Mouse (Mus musculus) frontal cortex, postnatal 36 days (tissue): ENCODE data around the gene Cdc42bpa.

ENCODE experiments used
- DNase-seq, 2 experiments: peaks; one replicate each; pipeline ENCODE4 v3.0.0; 2022; ENCODE audit warnings: low spot score in 2 of 2

Cdc42bpa gene

GRCm38 (mm10) chr1:180031705-180032548 is 71.7 kb downstream of the Cdc42bpa start:
- no peak for DNase-seq

GRCm38 (mm10) chr1:180037461-180037860 is 77.2 kb downstream of the Cdc42bpa start:
- DNase-seq: peak; percentile 44 to 66

DNA sequence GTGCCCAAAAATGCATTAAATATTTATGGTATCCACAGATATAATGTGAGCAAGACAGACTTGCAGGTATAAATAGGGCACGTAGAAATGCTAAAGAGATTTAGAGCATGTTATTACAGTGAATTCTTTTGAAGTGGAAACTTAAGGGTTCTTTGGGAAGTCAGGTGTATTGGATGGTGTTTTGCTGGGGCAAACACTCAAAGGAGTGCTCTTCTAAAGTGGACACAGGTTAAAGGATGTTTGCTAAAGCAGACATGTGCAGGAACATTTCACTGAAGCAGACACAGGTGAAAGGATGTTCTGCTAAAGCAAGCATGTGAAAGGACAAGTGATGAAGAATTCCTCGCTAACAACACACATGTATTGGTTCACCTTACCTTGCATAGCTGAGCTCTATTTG is 83.9 kb downstream of the Cdc42bpa start:
- no peak for DNase-seq

- no peak for DNase-seq
These were observed 84.9 kb downstream of the Cdc42bpa start for GRCm38 (mm10) chr1:180045172-180045571.

GRCm38 (mm10) chr1:180089176-180089575 is 128.9 kb downstream of the Cdc42bpa start:
- DNase-seq: no peak

GRCm38 (mm10) chr1:180098426-180098825 is 138.2 kb downstream of the Cdc42bpa start:
- no peak for DNase-seq

DNA sequence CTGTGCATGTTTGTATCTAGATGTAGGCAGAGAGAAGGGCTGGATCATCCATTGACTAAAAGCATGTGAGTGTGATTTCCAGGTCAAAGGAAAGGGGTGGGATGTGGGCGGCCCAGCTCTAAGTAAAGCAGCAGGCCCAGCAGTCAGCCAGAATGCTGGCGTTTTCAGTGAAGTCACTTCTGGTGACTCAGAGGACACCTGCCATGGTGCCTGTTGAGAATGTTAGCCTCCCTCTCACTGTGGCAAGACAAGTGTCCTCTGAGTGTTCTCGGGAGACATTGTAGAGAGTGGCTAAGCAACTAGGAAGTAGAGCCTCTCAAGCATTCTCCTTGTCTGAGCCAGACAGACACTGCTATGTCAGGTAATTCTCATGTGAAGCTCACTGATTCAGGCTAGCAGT is 144.3 kb downstream of the Cdc42bpa start:
- DNase-seq: peak in 1 of 2 experiments; percentile 49

- DNase-seq: no peak
These were observed 148.8 kb downstream of the Cdc42bpa start for GRCm38 (mm10) chr1:180109050-180109449.

DNA sequence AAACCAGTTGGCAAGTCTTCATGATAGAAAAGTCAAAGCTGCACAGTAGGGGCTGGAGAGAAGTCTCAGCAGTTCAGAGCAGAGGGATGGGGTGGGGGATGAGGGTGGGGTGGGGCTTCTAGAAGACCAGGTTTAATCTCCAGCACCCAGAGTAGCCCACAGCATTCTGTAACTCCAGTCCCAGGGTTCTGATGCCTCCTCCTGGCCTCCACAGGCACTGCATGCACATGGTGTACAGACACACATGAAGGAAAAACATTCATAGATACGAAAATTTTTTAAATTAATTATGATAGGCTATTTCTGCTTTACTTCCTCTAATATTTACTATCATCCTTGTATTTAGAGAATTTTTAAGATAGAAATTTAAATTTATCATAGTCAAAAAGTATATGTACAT is 156.3 kb downstream of the Cdc42bpa start:
- DNase-seq: no peak

DNA sequence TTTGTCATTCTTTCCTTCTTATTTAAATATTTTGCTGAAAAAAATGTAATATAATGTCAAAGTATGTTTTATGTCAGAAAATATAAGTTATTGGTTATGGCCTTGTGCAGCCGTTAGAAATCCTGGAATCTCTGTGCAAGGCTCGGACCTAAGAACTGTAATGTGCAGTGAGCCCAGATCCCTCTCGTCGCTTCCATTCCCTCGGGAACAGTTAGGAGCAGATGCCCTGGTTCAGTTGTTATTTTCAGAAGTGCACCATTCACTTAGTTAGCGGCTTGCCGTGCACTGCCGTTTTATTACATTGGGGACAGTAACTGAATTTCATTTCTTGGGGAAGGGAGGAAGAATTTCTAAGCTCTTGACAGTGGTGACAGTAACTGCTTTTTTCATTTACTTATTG is 158.0 kb downstream of the Cdc42bpa start:
- no peak for DNase-seq

- DNase-seq: no peak
These were observed 168.0 kb downstream of the Cdc42bpa start for GRCm38 (mm10) chr1:180128077-180128792.

- no peak for DNase-seq
These were observed 171.1 kb downstream of the Cdc42bpa start for GRCm38 (mm10) chr1:180131402-180131801.

DNA sequence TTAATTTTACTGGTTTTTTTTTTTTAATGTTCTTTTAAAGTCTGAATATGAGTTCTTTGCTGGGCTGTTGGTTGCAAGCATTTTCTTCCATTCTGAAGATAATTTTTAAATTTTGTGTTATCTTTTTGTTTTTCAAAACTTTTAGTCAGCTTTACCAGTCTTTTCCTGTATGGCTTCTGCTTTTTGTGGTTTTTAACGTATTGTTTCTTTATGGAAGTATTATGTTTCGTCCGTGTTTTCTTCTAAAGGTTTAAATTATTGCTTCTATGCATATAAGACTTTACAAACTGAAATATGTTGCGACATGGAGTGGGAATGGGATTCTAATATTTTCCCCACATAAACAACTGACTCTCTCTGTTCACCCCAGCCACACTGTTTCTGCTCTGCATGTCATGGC is 171.9 kb downstream of the Cdc42bpa start:
- no peak for DNase-seq

GRCm38 (mm10) chr1:180139158-180139557 is 178.9 kb downstream of the Cdc42bpa start:
- DNase-seq: no peak

GRCm38 (mm10) chr1:180140970-180141369 is 180.7 kb downstream of the Cdc42bpa start:
- no peak for DNase-seq

GRCm38 (mm10) chr1:180148036-180148435 is 187.8 kb downstream of the Cdc42bpa start:
- DNase-seq: no peak

GRCm38 (mm10) chr1:180148563-180148962 is 188.3 kb downstream of the Cdc42bpa start:
- no peak for DNase-seq

DNA sequence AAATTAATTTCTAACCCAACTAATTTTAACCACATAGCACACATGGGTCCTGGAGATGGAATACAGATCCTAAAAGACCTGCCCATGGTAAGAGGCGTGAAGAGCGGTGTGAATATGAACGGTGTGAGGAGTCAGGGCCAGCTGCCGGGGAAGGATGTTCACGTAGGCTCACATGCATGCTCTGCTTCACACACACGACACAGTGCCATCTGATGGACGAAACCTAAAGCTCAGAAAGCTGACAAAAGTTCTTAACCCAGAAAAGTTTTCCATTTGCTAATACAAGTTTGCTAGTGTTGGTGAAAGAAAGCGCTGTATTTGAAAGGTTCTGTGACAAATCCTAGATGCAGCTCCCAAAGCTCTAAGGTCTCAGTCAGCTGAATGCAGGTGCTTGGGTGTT is 190.9 kb downstream of the Cdc42bpa start:
- DNase-seq: no peak

DNA sequence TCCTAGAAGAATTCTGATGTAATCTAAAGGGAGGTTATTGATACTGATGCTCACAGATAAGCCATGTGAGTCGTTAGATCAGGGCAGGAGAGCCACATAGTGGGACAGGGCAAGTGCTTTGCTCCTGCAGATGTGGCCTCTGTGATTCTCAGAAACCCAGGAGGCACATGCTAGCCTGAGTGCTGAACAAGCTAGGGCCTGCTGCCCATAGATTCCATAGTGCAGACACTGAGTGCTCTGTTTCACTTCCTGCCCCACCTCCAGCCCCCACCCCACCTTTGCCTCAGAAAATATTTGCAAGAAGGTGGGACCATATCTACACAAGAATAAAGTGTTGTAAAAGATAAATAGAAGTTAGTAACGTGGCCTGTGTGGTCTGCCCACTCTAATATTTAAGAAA is 198.4 kb downstream of the Cdc42bpa start:
- DNase-seq: no peak

- no peak for DNase-seq
These were observed 200.3 kb downstream of the Cdc42bpa start for GRCm38 (mm10) chr1:180160545-180160944.

DNA sequence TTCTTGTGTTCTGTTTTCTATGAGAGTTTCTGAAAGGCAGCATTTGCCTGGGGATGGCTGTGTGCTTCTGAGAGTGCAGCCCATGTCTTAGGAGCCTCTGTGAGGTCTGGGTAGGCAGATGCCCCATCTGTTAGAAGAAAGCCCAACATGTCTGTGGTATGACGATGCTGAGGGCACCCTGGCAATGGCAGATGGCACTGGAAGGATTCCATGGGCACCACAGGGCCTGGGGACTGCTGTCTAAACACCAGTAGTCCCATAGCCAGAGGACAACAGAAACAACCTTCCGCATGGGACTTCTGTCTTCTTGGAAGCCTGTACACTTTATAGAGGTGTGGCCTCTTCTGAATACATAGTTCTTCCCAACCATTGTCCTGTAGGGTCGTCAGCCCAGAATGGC is 200.9 kb downstream of the Cdc42bpa start:
- no peak for DNase-seq

- DNase-seq: no peak
These were observed 201.5 kb downstream of the Cdc42bpa start for GRCm38 (mm10) chr1:180161566-180162355.
